Mouse (Mus musculus) CD4-positive, CD25-positive, alpha-beta regulatory T cell, adult 2 months (primary cell): ENCODE data around the gene Tm6sf1.

Experiments used
- DNase-seq: peaks from one replicate; pipeline ENCODE4 v3.0.0-alpha.2; 2012; ENCODE audit warnings: low read depth, low spot score

Gene Tm6sf1

GRCm38 (mm10) chr7:81885128-81885527, 26.3 kb downstream of the Tm6sf1 start:
- DNase-seq, result no peak

GRCm38 (mm10) chr7:81899361-81899760, 40.6 kb downstream of the Tm6sf1 start:
- DNase-seq, result no peak

- DNase-seq, result no peak
Measured at GRCm38 (mm10) chr7:81904094-81904493, 45.3 kb downstream of the Tm6sf1 start.

- no peak for DNase-seq
Measured at GRCm38 (mm10) chr7:81904926-81905325, 46.1 kb downstream of the Tm6sf1 start.

GRCm38 (mm10) chr7:81918316-81918715, 59.5 kb downstream of the Tm6sf1 start:
- no peak for DNase-seq

- no peak for DNase-seq
Measured at GRCm38 (mm10) chr7:81920314-81920713, 61.5 kb downstream of the Tm6sf1 start.

GRCm38 (mm10) chr7:81921379-81921952, 62.7 kb downstream of the Tm6sf1 start:
- DNase-seq, result peak; percentile 32

- DNase-seq, result peak; percentile 28
Measured at GRCm38 (mm10) chr7:81928998-81929397, 70.2 kb downstream of the Tm6sf1 start.

- DNase-seq, result peak; percentile 68
Measured at GRCm38 (mm10) chr7:81932521-81933045, 73.8 kb downstream of the Tm6sf1 start.

- peak; percentile 36 for DNase-seq
Measured at GRCm38 (mm10) chr7:81933061-81933600, 74.3 kb downstream of the Tm6sf1 start.

GRCm38 (mm10) chr7:81933601-81934266, 74.9 kb downstream of the Tm6sf1 start:
- DNase-seq, result peak; percentile 71
